Mouse (Mus musculus) embryonic facial prominence, embryonic 14.5 days (tissue): ENCODE results near the gene Nr2f1. TPM values are rescaled to one million over a fixed set of nuclear protein-coding genes. Genes with fewer than 3 reads are reported as not detected.

Experiments
- ATAC-seq: fragments of 200-750 bp; cut with Nextera tagmentation; 2 replicates; pipeline ENCODE4 v1.8.0; 2017; ENCODE audit warnings: low read depth, moderate number of reproducible peaks, moderate TSS enrichment
- DNase-seq: peaks from one replicate; pipeline ENCODE4 v3.0.0-alpha.2; 2015; ENCODE audit warnings: low spot score
- H3K27ac ChIP-seq: fragments of 300-500 bp; sonication (generic); replicated peaks from 2 replicates; pipeline ENCODE4 v1.5.1; 2014; ENCODE audit warnings: low read depth, mild to moderate bottlenecking, low read length, moderate library complexity
- H3K27me3 ChIP-seq: fragments of 300-500 bp; sonication (generic); replicated peaks from 2 replicates; pipeline ENCODE4 v1.6.1; 2014; ENCODE audit warnings: low read length; ENCODE audit not compliant: control insufficient read depth, insufficient read depth
- H3K36me3 ChIP-seq: fragments of 300-500 bp; sonication (generic); 2 replicates; pipeline ENCODE4 v1.6.1; 2014; ENCODE audit warnings: low read length, mixed read lengths; ENCODE audit not compliant: control insufficient read depth, insufficient read depth
- H3K4me1 ChIP-seq: fragments of 300-500 bp; sonication (generic); 2 replicates; pipeline ENCODE4 v1.6.1; 2014; ENCODE audit warnings: antibody characterized with exemption, low read length; ENCODE audit not compliant: control insufficient read depth, insufficient read depth
- H3K4me2 ChIP-seq: fragments of 300-500 bp; sonication (generic); 2 replicates; pipeline ENCODE4 v1.6.1; 2014; ENCODE audit warnings: low read depth, mild to moderate bottlenecking, low read length, moderate library complexity, mixed read lengths
- H3K4me3 ChIP-seq: fragments of 300-500 bp; sonication (generic); 2 replicates; pipeline ENCODE4 v1.5.1; 2014; ENCODE audit warnings: low read depth, mild to moderate bottlenecking, low read length
- H3K9ac ChIP-seq: fragments of 300-500 bp; sonication (generic); 2 replicates; pipeline ENCODE4 v1.6.1; 2014; ENCODE audit warnings: low read depth, mild to moderate bottlenecking, low read length, moderate library complexity, mixed read lengths
- H3K9me3 ChIP-seq: fragments of 300-500 bp; sonication (generic); 2 replicates; pipeline ENCODE4 v1.6.1; 2016; ENCODE audit warnings: low read length; ENCODE audit not compliant: control insufficient read depth
- WGBS: fragments of 180-500 bp; shearing (Covaris S2); extraction: QIAGEN DNeasy Blood & Tissue Kit; methylation state at CpG from one replicate; pipeline ENCODE4 v1.1.7; 2014; 5-methylcytosine and 5-hydroxymethylcytosine counted together
- polyA plus RNA-seq: library from polyadenylated mRNA; unstranded; fragments of >200 nt; fragmentation: Nextera tagmentation; extraction: Ambion mirVana; gene quantifications from 2 replicates; pipeline ENCODE4 v1.2.1, GENCODE M21; 2014

The Nr2f1 gene
- polyA plus RNA-seq, 1 experiment from 2014 or later: 17.9 TPM

GRCm38 (mm10) chr13:78202574-78203347 lies 3.2 kb upstream of the Nr2f1 start:
- no peak for DNase-seq
- Histone ChIP-seq H3K4me1 (peaks cover 4% of the 10 kb centered on the region; the same call in 1 of the 2 replicates), H3K27me3 (peaks cover 9% of the 10 kb centered on the region), H3K27ac (peak overlapping the region; percentile 91), H3K36me3 (no peaks in the 10 kb centered on the region), H3K4me3 (peak overlapping the region; percentile 81), H3K9me3 (no peaks in the 10 kb centered on the region), H3K4me2 (peak overlapping the region; percentile 85), H3K9ac (peak overlapping the region; percentile 79)
- no peak for ATAC-seq
- WGBS: under 1% methylated on average over 37 of the region's 47 CpGs

GRCm38 (mm10) chr13:78201871-78202565 lies 2.5 kb upstream of the Nr2f1 start:
- Histone ChIP-seq H3K4me3 (peak overlapping the region; percentile 81), H3K4me1 (0 out of 2 replicates have a peak, but pooled peaks cover 3% of the 10 kb centered on the region), H3K27me3 (peaks cover 12% of the 10 kb centered on the region), H3K9me3 (no peaks in the 10 kb centered on the region), H3K4me2 (peak overlapping the region; percentile 85), H3K36me3 (no peaks in the 10 kb centered on the region), H3K27ac (peak overlapping the region; percentile 91), H3K9ac (peak overlapping the region; percentile 79)
- ATAC-seq (peak; percentile 5; the same call in 1 of the 2 replicates), DNase-seq (no peak)
- WGBS: under 1% methylated on average over 22 of the region's 22 CpGs

GRCm38 (mm10) chr13:78200991-78201870 lies 1.7 kb upstream of the Nr2f1 start:
- Histone ChIP-seq H3K36me3 (no peaks in the 10 kb centered on the region), H3K27me3 (peaks cover 12% of the 10 kb centered on the region), H3K9me3 (no peaks in the 10 kb centered on the region), H3K4me3 (peak overlapping the region; percentile 81), H3K4me2 (peak overlapping the region; percentile 85), H3K4me1 (0 out of 2 replicates have a peak, but pooled peaks cover 3% of the 10 kb centered on the region), H3K9ac (peak overlapping the region; percentile 79; the same call in 1 of the 2 replicates), H3K27ac (peak overlapping the region; percentile 91)
- DNase-seq: peak; percentile 96
- peak; percentile 68 for ATAC-seq
- WGBS: under 1% methylated on average over 25 of the region's 30 CpGs

DNA sequence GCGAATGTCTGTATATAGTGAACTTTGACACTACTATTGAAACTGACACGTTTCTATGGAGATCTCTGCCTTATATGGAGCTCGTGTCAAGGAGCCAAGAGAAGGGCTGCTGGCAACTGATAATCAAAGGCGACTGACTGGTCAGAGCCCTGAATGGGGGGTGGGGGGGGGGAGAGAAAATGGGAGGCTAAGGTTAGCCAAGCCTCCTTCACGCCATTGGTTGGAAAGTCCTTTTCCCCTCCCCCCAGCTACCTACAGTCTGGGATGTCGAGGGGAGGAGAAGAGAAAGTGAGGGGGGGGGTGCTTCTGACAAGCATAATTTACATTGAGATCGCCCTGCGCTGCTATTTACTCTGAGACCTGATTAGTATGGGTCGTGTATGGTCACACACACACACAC lies 850 bp upstream of the Nr2f1 start:
- no peaks in the 10 kb centered on the region for H3K9me3 ChIP-seq
- peaks cover 20% of the 10 kb centered on the region for H3K27me3 ChIP-seq
- DNase-seq (peak; percentile 96), ATAC-seq (peak; percentile 38; the same call in 1 of the 2 replicates)
- no peaks in the 10 kb centered on the region for H3K36me3 ChIP-seq
- WGBS: 0% methylated on average over 9 of the region's 9 CpGs
- peak overlapping the region; percentile 93; the same call in 1 of the 2 replicates for H3K9ac ChIP-seq
- H3K27ac ChIP-seq: peak overlapping the region; percentile 98
- H3K4me1 ChIP-seq: 0 out of 2 replicates have a peak, but pooled peaks cover 5% of the 10 kb centered on the region
- H3K4me2 ChIP-seq: peak overlapping the region; percentile 85
- peak overlapping the region; percentile 81 for H3K4me3 ChIP-seq

DNA sequence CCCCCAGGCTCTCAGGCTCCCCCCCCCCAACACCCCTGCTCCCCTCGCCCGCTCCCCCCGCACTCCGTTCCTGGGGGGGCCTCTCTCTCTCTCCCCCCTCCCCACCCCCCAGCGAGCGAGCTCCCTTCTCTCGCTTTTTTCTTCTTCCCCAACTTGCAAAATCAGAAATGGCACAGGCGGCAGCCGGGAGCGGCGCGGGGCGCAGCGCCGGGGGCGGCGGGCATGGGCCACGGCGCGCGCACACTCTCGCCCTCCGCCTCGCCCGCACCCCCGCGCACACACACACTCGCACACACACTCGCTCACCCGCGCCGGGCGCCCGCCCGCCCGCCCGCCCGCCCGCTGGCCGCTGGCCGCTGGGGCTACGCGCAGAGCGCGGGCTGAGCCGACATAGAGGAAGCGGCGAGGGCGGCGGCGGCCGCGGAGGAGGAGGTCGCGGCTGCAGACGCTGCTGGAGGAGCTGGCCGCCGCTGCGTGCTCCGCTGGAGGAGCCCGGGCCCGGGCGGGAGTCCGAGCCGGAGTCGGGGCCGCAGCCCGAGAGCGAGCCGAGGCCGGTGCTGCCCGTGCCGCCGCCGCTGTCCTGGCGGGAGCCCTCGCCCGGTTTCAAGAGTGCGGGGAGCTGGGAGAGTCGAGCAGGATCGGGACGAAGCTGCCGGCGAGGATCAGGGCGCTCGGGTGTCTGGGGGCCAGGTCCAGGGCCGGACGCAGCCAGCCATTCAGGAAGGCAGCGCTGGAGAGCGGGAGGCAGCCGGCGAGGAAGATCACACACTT lies 501 bp downstream of the Nr2f1 start:
- H3K36me3 ChIP-seq: 0 out of 2 replicates have a peak, but pooled peaks cover 4% of the 10 kb centered on the region
- DNase-seq (no peak), ATAC-seq (peak; percentile 16)
- peak overlapping the region; percentile 93 for H3K9ac ChIP-seq
- WGBS: 0% methylated on average over 36 of the region's 92 CpGs
- peaks cover 28% of the 10 kb centered on the region for H3K27me3 ChIP-seq
- peak overlapping the region; percentile 81 for H3K4me3 ChIP-seq
- H3K27ac ChIP-seq: peak overlapping the region; percentile 98
- peak overlapping the region; percentile 85 for H3K4me2 ChIP-seq
- H3K4me1 ChIP-seq: peaks cover 10% of the 10 kb centered on the region; the same call in 1 of the 2 replicates
- no peaks in the 10 kb centered on the region for H3K9me3 ChIP-seq

DNA sequence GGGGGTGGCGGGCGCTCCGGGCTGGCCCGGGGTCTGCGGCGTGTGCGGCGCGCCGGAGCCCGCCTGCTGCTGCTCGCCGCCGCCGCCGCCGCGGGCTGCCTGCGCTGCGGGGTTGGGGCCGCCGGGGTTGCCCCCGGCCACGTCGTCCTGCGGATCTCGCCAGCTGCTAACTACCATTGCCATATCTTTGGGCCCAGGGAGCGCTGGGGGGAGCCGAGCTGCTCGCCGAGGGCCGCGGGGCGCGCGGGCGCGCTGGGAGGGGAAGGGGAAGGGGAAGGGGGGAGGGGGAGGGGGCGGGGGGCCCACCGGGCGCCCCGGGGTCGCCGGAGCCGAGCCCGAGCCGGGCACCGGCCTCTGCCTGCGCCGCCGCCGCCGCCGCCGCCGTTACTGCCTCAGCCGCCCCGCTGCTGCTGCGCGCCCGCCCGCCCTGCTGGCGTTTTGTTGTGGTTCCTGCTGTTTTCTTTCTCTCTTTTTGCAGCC lies 1.1 kb downstream of the Nr2f1 start:
- Histone ChIP-seq H3K9ac (peak overlapping the region; percentile 93), H3K4me2 (peak overlapping the region; percentile 85), H3K36me3 (0 out of 2 replicates have a peak, but pooled peaks cover 4% of the 10 kb centered on the region), H3K27me3 (peaks cover 28% of the 10 kb centered on the region), H3K27ac (peak overlapping the region; percentile 98), H3K4me3 (peak overlapping the region; percentile 81), H3K9me3 (no peaks in the 10 kb centered on the region), H3K4me1 (peaks cover 8% of the 10 kb centered on the region; the same call in 1 of the 2 replicates)
- ATAC-seq (no peak), DNase-seq (no peak)
- 0% methylated on average over 10 of the region's 63 CpGs for WGBS

DNA sequence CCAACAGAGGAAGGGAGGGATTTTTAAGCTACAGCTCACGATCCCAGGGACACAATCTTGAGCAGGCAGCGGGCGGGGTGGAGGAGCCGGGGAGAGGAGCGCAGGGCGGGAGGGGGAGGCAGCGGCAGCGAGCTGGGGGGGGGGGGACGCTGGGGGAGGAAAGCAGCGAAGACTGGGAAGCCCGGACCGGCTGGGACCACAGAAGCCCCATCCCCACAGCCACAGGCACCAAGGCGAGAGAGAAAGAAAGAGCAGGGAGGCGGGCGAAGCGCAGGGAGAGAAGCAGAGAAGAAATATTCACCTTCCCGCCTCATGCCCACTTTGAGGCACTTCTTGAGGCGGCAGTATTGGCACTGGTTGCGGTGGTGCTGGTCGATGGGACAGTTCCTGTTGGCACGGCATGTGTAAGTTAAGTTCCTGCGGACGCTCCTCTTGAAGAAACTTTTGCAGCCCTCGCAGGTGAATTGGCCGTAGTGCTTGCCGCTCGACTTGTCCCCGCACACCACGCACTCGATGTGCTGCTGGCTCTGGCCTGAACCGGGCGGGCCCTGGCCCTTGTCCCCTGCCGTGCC lies 1.7 kb downstream of the Nr2f1 start:
- 1% methylated on average over 26 of the region's 33 CpGs for WGBS
- H3K4me2 ChIP-seq: peak overlapping the region; percentile 85
- peak overlapping the region; percentile 93 for H3K9ac ChIP-seq
- ATAC-seq (no peak), DNase-seq (no peak)
- H3K27ac ChIP-seq: peak overlapping the region; percentile 98
- peak overlapping the region; percentile 81 for H3K4me3 ChIP-seq
- H3K36me3 ChIP-seq: 0 out of 2 replicates have a peak, but pooled peaks cover 4% of the 10 kb centered on the region
- no peaks in the 10 kb centered on the region for H3K9me3 ChIP-seq
- H3K4me1 ChIP-seq: peaks cover 8% of the 10 kb centered on the region; the same call in 1 of the 2 replicates
- peaks cover 32% of the 10 kb centered on the region for H3K27me3 ChIP-seq
